Mouse (Mus musculus) adrenal gland, adult (tissue): ENCODE measurements around the gene Gm38392.
A peak's percentile ranks its signal among the peaks of the same experiment; 100 is the strongest.

Experiments used
- DNase-seq, 2 experiments: peaks; one replicate each; pipeline ENCODE4 v3.0.0; 2022 to 2023; ENCODE audit warnings: low spot score in 1 of 2; ENCODE audit not compliant: inconsistent age in 2 of 2

Gm38392 gene

DNA sequence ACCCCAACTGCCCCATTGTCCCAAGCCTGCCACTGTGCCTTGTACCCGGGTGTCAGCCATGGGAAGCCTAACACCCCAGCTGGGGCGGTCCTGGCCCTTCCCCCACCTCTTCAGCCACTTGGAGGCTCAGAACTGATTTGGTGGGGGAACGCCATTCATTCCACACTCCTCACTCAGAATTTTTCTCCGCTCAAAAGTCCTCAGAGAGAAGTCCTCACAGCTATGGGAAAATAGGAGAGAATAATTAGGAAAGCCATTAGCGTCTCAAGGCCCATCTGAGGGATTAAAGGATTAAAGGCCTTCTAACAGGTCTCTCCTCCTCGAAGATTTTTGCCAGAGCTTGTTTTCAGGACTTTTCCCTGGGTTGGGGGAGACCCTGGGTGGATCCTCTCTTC is 49.9 kb downstream of the Gm38392 start:
- DNase-seq, result no peak

GRCm38 (mm10) chr3:88235616-88236015 is 51.4 kb downstream of the Gm38392 start:
- DNase-seq, result no peak

- DNase-seq, result no peak
Measured at GRCm38 (mm10) chr3:88235216-88235615, 51.8 kb downstream of the Gm38392 start.

DNA sequence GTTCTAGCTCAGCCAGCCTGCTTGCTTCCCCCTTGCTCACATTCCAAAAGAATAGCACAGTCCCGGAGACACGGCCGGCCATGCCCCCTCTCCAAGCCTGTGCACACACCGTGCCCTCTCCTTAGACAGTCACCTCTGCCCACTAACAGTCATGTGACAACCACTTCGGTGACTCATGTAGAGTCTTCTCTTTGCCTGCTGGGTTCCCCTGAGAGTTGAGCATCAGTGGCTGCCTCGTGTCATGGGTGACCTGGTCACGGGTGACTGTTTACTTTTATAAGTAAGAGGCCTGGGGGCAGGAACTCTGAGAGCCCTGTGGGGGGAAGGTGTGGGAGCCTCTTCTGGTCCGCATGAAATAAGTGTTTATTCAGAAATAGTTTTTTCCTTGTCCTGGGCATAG is 53.0 kb downstream of the Gm38392 start:
- no peak for DNase-seq

GRCm38 (mm10) chr3:88232851-88233649 is 54.0 kb downstream of the Gm38392 start:
- no peak for DNase-seq

DNA sequence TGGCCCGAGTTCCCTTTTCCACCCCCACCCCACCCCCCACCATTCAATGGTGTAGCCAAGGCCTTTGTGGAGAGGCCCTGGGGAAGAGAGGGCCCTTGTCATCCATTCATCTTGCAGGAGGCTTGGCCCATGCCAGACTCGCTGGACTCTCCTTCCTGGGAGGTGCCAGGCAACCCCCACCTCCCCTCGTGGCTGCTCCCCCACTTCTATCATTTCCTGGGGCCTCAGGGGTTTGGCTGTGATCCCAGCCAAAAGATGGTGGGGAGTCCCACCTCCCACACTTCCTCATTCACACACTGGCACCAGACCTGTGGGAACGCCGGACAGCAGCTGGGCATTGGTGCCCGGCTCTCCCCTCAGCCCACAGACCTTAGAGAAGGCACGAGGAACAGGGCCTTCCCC is 54.7 kb downstream of the Gm38392 start:
- no peak for DNase-seq

- no peak for DNase-seq
Measured at GRCm38 (mm10) chr3:88231061-88231641, 55.9 kb downstream of the Gm38392 start.

GRCm38 (mm10) chr3:88230262-88231047 is 56.6 kb downstream of the Gm38392 start:
- DNase-seq, result no peak

GRCm38 (mm10) chr3:88229526-88229925 is 57.5 kb downstream of the Gm38392 start:
- no peak for DNase-seq

DNA sequence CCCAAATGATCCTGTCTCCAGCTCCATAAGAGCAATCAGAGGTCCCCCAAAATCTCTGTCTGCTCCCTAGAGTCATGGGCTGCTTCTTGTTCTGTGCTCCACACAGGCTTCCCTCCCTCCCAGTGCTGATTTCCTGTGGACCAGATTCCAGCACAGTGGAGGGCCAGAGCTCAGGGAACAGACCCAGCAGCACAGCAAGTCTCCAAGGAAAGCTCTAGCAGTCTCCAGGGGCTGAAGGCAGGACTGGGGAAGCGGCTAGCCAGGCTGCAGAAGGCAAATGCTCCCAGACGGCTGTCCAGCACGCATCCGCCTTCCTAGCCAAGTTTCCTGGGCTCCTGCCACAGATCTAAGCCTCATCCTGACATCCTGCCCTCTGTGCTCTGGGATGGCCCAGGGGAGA is 58.1 kb downstream of the Gm38392 start:
- no peak for DNase-seq

DNA sequence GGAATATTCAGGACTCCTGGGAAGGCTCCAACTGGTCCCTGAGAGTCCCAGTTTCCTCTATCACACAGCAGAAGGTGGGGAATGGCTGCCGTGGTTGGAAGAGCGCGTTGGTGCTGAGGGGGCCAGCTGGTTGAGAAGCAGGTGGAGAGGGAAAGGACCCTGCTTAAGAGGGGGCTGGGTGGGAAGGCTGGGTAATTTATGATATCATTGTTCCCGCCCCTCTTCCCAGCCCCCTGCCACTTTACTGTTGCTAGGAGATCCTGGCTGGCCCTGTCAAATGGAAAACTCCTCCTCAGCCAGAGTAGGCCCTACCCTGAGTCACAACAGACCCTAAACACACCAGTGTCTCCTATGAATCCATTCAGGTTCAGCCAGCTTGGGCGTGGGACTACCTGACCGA is 59.0 kb downstream of the Gm38392 start:
- DNase-seq, result no peak

DNA sequence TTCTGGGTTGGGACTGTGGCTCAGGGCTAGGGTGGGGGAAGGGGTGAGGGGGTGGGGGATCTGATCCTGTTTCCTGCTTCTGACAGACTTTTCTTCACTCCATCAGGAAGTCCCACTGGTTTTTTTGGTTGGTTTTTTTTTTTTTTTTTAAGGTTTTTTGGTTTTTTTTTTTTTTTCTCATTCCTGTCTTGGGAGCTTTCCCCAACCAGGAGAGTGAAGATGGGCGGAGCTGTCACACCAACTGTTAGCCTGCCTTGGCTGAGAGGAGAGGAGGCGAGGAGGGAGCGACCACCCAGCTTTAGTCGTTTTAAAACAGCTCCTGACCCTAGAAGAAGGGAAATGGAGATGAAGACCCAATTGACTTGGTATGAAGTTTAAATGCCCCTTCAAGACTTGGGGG is 59.8 kb downstream of the Gm38392 start:
- DNase-seq, result no peak

GRCm38 (mm10) chr3:88226101-88226845 is 60.7 kb downstream of the Gm38392 start:
- no peak for DNase-seq

GRCm38 (mm10) chr3:88224929-88225328 is 62.1 kb downstream of the Gm38392 start:
- DNase-seq, result no peak

DNA sequence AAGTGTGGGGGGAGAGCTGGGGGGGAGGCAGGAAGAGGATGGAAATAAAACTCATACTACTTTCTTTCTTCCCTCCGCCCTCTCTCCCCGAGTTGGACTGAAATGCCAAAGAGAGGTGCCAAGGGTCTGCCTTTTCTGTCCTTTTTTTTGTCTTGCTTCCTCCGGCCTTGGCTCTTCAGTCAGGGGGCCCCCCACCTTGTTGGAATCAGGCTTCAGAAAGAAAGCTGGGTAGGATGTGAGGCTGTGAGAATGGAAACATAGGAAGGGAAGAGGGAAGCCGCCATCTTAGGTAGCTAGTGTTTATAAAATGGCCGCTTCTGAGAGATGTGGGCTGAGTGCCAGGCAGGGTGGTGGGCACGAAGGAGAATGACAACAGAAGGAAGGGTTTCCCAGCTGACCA is 64.6 kb downstream of the Gm38392 start:
- no peak for DNase-seq

GRCm38 (mm10) chr3:88221519-88222390 is 65.3 kb downstream of the Gm38392 start:
- DNase-seq, result no peak

DNA sequence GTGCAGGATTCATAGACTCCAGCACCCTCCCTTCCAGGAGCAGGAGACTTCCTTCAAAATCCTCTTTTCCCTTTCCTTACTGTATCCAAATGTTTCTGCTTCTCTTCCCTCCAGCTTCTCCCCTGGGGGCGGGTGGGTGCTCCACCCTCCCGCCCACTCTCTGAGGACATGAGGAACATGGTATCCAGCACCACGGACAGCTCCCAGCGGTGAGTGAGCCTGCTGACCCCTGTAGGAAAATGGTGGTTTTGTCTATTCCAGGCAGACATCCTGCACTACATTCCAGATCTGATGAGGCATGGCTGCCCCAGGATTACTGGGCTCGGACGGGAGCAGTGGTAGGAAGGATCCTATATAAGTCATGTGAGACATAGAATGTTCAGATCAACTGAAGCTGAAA is 66.2 kb downstream of the Gm38392 start:
- peak; percentile 78 to 89 for DNase-seq

DNA sequence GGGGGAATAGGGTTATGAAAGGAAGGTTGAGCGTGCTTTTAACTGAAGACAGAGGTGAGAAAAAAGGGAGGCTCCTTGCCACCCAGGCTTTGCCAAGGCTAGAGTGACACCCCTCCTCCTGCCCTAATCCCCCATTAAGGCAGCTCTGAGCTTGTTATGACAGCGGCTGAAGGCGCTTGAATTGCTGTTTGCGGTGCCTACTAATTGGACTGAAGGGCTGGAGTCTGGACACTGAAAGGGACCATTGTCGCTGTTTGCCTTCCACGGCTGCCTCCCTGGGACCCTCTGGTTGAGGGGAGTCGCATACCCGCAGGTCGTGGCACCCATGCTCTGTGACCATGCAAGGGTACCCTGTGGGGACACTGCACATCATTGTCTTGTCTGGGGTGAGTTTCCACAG is 67.1 kb downstream of the Gm38392 start:
- DNase-seq, result no peak

DNA sequence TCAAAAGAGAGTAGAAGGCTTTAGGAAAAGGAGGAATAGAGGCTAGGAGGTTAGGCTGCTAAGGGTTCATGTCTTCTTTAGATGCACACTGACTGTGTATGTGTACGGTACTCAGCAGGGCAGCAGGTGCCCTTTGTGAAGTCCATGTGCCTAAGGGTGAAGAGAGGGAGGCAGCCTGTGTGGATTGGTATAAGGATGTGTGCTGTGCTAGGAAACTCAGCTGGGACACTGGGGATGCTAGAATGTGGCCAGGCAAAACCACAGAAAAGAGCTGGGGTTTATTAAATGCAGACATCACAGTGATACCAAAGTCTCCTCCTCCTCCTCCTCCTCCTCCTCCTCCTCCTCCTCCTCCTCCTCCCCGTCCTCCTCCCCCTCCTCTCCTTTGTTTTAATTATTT is 69.3 kb downstream of the Gm38392 start:
- DNase-seq, result no peak

GRCm38 (mm10) chr3:88216534-88217326 is 70.3 kb downstream of the Gm38392 start:
- DNase-seq, result no peak
